Mouse (Mus musculus) brown adipose tissue, adult 24 weeks (tissue): ENCODE measurements around the gene Prn. TPM values are rescaled to one million over a fixed set of nuclear protein-coding genes. Genes with fewer than 3 reads are reported as not detected.

Experiments
- H3K27ac ChIP-seq: fragments of 200-500 bp; replicated peaks from 2 replicates; pipeline ENCODE4 v1.5.1; 2012; ENCODE audit warnings: low read depth, mild to moderate bottlenecking, low read length
- H3K4me1 ChIP-seq: fragments of 200-500 bp; 2 replicates; pipeline ENCODE4 v1.6.1; 2012; ENCODE audit warnings: low read length, mixed read lengths; ENCODE audit not compliant: control insufficient read depth, insufficient read depth, insufficient read length
- H3K4me3 ChIP-seq: fragments of 200-500 bp; 2 replicates; pipeline ENCODE4 v1.5.1; 2012; ENCODE audit warnings: low read depth, mild to moderate bottlenecking, low read length, moderate library complexity; ENCODE audit not compliant: insufficient read depth
- polyA plus RNA-seq: library from polyadenylated mRNA; stranded (reverse); fragments of >200 nt; gene quantifications from 2 replicates; pipeline ENCODE4 v1.2.4, GENCODE M21; 2012; ENCODE audit not compliant: missing spikeins, insufficient read depth, insufficient read length

Gene Prn
- polyA plus RNA-seq, 1 experiment: not detected

GRCm38 (mm10) chr2:131933013-131933412, 23.3 kb downstream of the Prn start:
- no peak overlapping the region for H3K27ac ChIP-seq
- H3K4me3 ChIP-seq: no peak overlapping the region
- peaks cover 4% of the 10 kb centered on the region; the same call in 1 of the 2 replicates for H3K4me1 ChIP-seq

GRCm38 (mm10) chr2:131933598-131933997, 23.8 kb downstream of the Prn start:
- H3K27ac ChIP-seq: no peak overlapping the region
- no peak overlapping the region for H3K4me3 ChIP-seq
- H3K4me1 ChIP-seq: peaks cover 4% of the 10 kb centered on the region; the same call in 1 of the 2 replicates

DNA sequence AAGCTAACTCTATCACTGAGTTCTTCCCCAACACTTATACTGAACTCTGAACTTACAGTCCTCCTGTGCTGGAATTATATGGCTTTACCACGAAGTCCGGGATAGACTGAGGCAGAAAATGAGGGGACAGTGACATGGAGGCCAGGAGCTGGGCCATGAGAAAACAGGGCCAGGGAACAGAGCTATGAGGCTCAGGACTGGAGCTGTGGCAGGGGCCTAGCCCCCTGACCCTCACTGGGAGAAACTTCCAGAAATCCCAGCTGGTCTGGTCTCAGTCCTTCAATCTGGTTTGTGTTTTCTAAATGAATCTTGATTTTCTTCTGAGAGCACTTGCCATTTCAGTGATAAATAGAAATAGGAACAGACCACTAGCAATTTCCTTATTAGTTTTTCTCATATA, 24.5 kb downstream of the Prn start:
- Histone ChIP-seq H3K27ac (no peak overlapping the region), H3K4me3 (no peak overlapping the region), H3K4me1 (peaks cover 4% of the 10 kb centered on the region; the same call in 1 of the 2 replicates)

GRCm38 (mm10) chr2:131935390-131936105, 25.8 kb downstream of the Prn start:
- Histone ChIP-seq H3K27ac (no peak overlapping the region), H3K4me3 (no peak overlapping the region), H3K4me1 (peaks cover 4% of the 10 kb centered on the region; the same call in 1 of the 2 replicates)

DNA sequence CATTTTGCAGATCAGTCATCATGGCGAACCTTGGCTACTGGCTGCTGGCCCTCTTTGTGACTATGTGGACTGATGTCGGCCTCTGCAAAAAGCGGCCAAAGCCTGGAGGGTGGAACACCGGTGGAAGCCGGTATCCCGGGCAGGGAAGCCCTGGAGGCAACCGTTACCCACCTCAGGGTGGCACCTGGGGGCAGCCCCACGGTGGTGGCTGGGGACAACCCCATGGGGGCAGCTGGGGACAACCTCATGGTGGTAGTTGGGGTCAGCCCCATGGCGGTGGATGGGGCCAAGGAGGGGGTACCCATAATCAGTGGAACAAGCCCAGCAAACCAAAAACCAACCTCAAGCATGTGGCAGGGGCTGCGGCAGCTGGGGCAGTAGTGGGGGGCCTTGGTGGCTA, 26.7 kb downstream of the Prn start:
- Histone ChIP-seq H3K4me1 (peaks cover 4% of the 10 kb centered on the region; the same call in 1 of the 2 replicates), H3K4me3 (no peak overlapping the region), H3K27ac (no peak overlapping the region)

GRCm38 (mm10) chr2:131939404-131940111, 29.8 kb downstream of the Prn start:
- peaks cover 4% of the 10 kb centered on the region; the same call in 1 of the 2 replicates for H3K4me1 ChIP-seq
- no peak overlapping the region for H3K27ac ChIP-seq
- H3K4me3 ChIP-seq: no peak overlapping the region

- no peak overlapping the region for H3K4me3 ChIP-seq
- no peak overlapping the region for H3K27ac ChIP-seq
- no peaks in the 10 kb centered on the region for H3K4me1 ChIP-seq
Observed at GRCm38 (mm10) chr2:131940506-131940905, 30.7 kb downstream of the Prn start.

DNA sequence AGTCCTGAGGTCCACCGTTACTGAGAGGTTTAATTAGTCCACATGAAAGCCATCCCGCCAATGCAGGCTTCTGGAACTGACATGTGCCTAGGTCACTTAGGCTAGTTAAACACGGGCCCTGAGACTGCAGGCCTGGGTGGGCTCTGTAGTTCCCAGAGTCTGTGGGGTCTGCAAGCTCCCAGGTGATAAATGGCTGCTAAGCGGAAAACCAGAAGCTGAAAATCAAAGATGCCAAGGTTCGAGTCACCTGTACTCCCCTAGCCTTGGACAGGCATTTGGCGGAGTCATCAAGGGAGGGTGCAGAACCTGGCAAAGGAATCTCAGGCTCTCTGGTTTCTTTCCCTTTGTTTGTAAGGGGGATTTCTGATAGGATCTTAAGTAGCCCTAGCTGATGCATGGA, 31.7 kb downstream of the Prn start:
- no peaks in the 10 kb centered on the region for H3K4me1 ChIP-seq
- H3K27ac ChIP-seq: no peak overlapping the region
- H3K4me3 ChIP-seq: no peak overlapping the region

DNA sequence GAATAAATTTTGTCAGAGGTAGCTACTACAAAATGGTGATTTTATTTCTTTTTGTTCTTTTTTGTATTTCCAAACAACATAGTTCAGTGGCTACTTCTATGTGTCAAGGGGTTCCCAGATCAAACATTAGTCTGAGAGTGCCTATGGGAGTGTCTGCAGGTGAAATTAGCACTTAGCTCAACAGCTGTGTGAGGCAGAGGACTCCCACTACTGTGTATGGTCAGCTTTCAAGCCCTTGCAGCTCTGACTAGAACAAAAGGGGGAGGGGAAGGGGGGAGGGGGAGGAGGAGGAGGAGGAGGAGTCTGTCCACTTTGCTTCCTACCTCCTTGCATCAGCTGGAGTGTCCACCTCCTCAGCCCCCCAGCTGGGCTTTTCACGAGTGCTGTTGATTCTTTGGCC, 34.6 kb downstream of the Prn start:
- H3K4me3 ChIP-seq: no peak overlapping the region
- 0 out of 2 replicates have a peak, but pooled peaks cover 3% of the 10 kb centered on the region for H3K4me1 ChIP-seq

GRCm38 (mm10) chr2:131945225-131945624, 35.5 kb downstream of the Prn start:
- 0 out of 2 replicates have a peak, but pooled peaks cover 3% of the 10 kb centered on the region for H3K4me1 ChIP-seq
- H3K27ac ChIP-seq: no peak overlapping the region
- no peak overlapping the region for H3K4me3 ChIP-seq

More for the DNA sequence above, 34.6 kb downstream of the Prn start:
- no peak overlapping the region for H3K27ac ChIP-seq

DNA sequence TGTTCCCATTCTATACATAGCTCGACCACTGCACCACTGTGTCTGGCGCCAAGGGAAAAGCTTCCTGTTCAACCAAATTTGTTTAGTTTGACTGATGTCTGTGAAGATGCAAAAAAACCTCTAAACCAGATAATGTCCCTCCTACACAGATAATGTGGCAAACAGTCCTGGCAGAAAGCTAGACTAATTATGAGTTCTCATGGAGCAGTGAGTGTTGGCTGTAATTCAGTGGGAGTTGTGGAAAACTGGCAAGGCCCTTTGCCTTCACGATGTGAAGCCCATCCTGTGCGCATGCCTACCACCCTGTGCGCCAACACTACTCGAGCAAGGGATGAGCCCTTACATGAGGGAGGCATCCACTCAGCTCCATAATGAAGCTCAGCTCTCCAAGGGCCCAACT, 36.0 kb downstream of the Prn start:
- Histone ChIP-seq H3K4me1 (0 out of 2 replicates have a peak, but pooled peaks cover 3% of the 10 kb centered on the region), H3K27ac (no peak overlapping the region), H3K4me3 (no peak overlapping the region)

DNA sequence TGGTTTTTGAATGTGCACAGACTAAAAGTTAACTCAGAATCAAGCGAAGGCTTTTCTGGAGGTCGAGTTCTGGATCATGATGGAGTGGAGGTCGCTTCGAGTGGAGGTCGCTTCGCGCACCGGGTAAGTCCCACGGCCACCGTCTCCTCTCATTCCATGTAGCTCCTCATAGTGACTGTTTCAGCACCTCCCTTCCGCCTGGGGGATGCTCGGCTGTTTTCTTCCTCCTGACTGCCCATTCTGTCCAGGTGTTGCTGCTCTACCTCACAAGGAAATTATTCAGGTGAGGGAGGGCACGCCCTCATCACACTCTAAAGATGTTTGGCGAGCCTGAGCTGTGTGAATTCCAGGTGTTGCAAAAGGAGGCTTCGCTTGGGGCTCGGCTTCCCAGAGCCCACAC, 36.6 kb downstream of the Prn start:
- Histone ChIP-seq H3K4me1 (0 out of 2 replicates have a peak, but pooled peaks cover 3% of the 10 kb centered on the region), H3K27ac (no peak overlapping the region), H3K4me3 (no peak overlapping the region)

- H3K4me3 ChIP-seq: no peak overlapping the region
Observed at GRCm38 (mm10) chr2:131948156-131948555, 38.4 kb downstream of the Prn start.

DNA sequence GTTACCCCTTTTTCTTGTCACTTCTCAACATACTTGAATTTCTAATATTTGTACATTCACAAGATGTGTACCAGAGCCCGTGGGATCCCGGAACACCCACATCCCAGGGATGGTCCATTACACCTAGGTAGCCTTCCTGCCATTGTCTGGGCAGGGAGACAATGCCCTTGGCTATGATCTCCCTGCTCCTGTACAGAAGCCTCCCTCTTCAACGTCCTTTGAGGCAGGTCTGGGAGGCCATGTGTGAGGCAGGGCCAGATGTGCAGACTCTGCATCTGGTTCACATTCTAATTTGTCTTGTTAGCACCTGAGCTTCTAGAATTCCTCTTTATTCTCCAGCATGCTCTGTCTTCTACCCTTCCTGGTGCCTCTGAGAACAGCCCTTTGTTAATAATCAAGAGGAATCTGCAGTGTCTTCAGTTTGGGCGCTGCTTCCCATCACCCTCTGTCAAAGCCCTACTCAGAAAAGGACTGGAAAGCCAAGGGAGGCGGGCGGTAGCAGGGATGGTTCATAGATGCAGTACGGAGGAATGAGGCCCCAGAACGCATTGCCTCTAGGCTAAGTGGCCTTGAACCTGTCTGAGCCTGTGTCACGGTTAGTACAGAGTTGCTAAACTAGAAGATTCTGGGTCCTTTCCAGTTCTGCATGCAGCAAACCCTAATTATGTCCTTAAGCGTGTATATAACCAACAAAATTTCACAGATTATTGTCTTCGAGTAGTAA, 39.3 kb downstream of the Prn start:
- Histone ChIP-seq H3K27ac (no peak overlapping the region), H3K4me3 (no peak overlapping the region), H3K4me1 (peaks cover 9% of the 10 kb centered on the region; the same call in 1 of the 2 replicates)

More at GRCm38 (mm10) chr2:131948156-131948555, 38.4 kb downstream of the Prn start:
- no peak overlapping the region for H3K27ac ChIP-seq
- H3K4me1 ChIP-seq: peaks cover 6% of the 10 kb centered on the region; the same call in 1 of the 2 replicates
